Mouse (Mus musculus) kidney, postnatal 0 days (tissue): ENCODE measurements at regions not wholly inside any gene's neighbourhood (a gene's known extent, or its start where the extent isn't known, plus 50 kb on each side); places are given as distances from the start of the nearest gene placed in this dataset.

Experiments used
- ATAC-seq: fragments of 200-750 bp; cut with Nextera tagmentation; replicated peaks from 2 replicates; pipeline ENCODE4 v1.8.0; 2017; ENCODE audit warnings: low read depth, moderate number of reproducible peaks, moderate TSS enrichment, moderate library complexity; ENCODE audit not compliant: low FRiP score
- DNase-seq: peaks from one replicate; pipeline ENCODE4 v3.0.0-alpha.2; 2016; ENCODE audit warnings: low spot score
- H3K27ac ChIP-seq: fragments of 300-500 bp; sonication (generic); 2 replicates; pipeline ENCODE4 v1.5.1; 2014; ENCODE audit warnings: mild to moderate bottlenecking
- H3K27me3 ChIP-seq: fragments of 300-500 bp; sonication (generic); 2 replicates; pipeline ENCODE4 v1.6.1; 2014; ENCODE audit warnings: low read length, mixed read lengths; ENCODE audit not compliant: insufficient read depth
- H3K36me3 ChIP-seq: fragments of 300-500 bp; sonication (generic); 2 replicates; pipeline ENCODE4 v1.6.1; 2014; ENCODE audit warnings: low read length, mixed read lengths; ENCODE audit not compliant: insufficient read depth
- H3K4me1 ChIP-seq: fragments of 300-500 bp; sonication (generic); replicated peaks from 2 replicates; pipeline ENCODE4 v1.6.1; 2014; ENCODE audit warnings: antibody characterized with exemption, low read length, mixed read lengths; ENCODE audit not compliant: insufficient read depth
- H3K4me2 ChIP-seq: fragments of 300-500 bp; sonication (generic); 2 replicates; pipeline ENCODE4 v1.6.1; 2014; ENCODE audit warnings: mild to moderate bottlenecking, low read length, moderate library complexity, mixed read lengths
- H3K4me3 ChIP-seq: fragments of 300-500 bp; sonication (generic); replicated peaks from 2 replicates; pipeline ENCODE4 v1.5.1; 2014; ENCODE audit warnings: low read depth, low read length
- H3K9ac ChIP-seq: fragments of 300-500 bp; sonication (generic); 2 replicates; pipeline ENCODE4 v1.6.1; 2014; ENCODE audit warnings: low read depth, low read length
- H3K9me3 ChIP-seq: fragments of 300-500 bp; sonication (generic); replicated peaks from 2 replicates; pipeline ENCODE4 v1.6.1; 2016; ENCODE audit warnings: low read length, inconsistent platforms, mixed read lengths
- CTCF ChIP-seq: IDR thresholded peaks from 2 replicates; pipeline ENCODE4 v1.5.1; 2016; ENCODE audit warnings: antibody characterized with exemption, low read depth, mild to moderate bottlenecking, moderate library complexity
- WGBS: fragments of 180-500 bp; shearing (Covaris S2); extraction: QIAGEN DNeasy Blood & Tissue Kit; methylation state at CpG from one replicate; pipeline ENCODE4 v1.1.7; 2014; 5-methylcytosine and 5-hydroxymethylcytosine counted together

DNA sequence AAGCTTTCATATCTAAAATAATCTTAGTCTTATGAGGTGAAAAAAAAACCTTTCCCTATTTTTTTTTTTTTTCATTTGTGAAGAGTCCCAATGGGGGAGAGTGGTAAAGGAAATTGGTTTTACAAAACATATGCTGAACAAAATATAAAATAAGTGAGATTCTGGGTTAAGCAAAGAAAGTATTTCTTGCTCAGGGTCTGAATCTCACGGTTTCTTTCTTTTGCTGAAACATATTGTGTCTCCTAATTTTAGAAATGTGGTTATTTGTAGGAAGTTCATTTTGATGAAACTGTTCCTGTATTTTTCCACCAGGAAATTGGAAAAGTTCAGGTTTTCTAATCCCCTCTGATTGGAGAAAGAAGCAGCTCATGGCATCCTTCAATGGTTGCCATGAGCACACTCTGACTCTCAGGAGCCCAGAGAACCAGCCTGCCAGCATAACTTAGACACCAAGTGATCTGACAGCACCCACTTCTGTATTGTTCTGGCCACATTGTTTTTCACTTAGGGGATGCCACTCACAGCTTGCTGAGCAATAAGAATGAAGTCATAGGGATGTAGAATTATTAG, 365.9 kb upstream of the Camk1g start:
- no peaks in the 10 kb centered on the region for H3K9me3 ChIP-seq
- ATAC-seq, result no peak
- H3K27me3 ChIP-seq, result no peaks in the 10 kb centered on the region
- no peak for DNase-seq
- WGBS, result 81% methylated on average over 1 of the region's 1 CpGs
- H3K27ac ChIP-seq, result no peak overlapping the region
- H3K36me3 ChIP-seq, result no peaks in the 10 kb centered on the region
- H3K4me2 ChIP-seq, result no peak overlapping the region
- no peak for TF ChIP-seq CTCF
- H3K4me3 ChIP-seq, result no peak overlapping the region
- H3K4me1 ChIP-seq, result no peaks in the 10 kb centered on the region
- no peak overlapping the region for H3K9ac ChIP-seq

DNA sequence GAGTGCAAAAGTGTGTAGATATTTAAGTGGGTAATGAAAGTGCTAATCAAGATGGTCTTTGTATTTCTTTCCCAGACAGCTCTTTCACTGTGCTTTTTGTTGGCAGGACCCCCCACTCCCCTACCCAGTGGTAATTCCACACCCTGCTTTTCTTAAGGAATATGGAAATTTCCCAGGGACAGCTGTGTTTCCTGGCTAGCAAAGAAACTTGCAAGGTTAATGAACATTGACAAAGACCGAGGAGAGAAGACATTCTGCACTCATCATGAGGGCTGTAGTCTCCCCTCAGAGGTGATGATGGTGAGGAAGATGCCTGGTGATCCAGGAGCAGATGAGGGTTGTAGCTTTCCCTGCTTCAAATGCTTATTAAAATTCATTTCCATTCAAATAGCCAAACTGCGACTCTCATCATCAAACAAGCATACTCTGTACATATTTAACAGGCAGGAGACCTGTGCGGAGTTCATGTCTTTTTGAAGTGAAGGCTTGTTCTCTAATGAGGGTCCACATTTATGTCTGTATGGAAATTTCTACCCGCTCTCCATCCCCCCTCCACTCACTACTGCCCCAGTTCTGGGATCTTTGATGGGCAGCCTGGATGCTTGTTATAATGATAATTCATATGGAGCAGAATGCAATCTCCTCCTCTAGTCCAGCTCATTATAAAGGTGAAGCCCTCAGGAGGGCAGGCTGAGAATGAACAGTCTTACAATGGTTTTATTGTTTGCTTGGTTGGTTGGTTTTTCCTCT, 364.1 kb upstream of the Camk1g start:
- Histone ChIP-seq H3K4me2 (no peak overlapping the region), H3K4me3 (no peak overlapping the region), H3K36me3 (no peaks in the 10 kb centered on the region), H3K27ac (no peak overlapping the region), H3K9me3 (no peaks in the 10 kb centered on the region), H3K27me3 (no peaks in the 10 kb centered on the region), H3K4me1 (no peaks in the 10 kb centered on the region), H3K9ac (no peak overlapping the region)
- 71% methylated on average over 4 of the region's 4 CpGs for WGBS
- no peak for TF ChIP-seq CTCF
- no peak for DNase-seq
- ATAC-seq, result no peak

DNA sequence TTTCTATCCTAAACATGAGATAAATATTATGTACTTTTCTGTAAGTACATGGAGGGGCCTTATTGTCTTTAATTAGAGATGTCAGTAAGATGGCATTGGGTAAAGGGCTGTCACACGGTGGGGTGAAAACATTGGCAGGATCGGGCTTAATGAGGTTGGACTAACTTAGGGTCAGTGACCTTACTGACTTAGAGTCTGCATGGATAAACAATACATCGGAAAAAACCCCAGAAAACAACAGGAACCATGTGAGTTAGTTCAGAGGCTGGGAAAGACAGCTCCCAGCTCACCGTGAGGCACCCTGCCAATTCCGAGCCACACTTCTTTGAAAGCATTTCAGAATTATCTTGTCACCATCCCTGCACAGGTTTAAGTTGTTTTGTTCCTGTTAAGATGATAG, 363.3 kb upstream of the Camk1g start:
- no peaks in the 10 kb centered on the region for H3K9me3 ChIP-seq
- H3K4me3 ChIP-seq, result no peak overlapping the region
- no peaks in the 10 kb centered on the region for H3K4me1 ChIP-seq
- H3K9ac ChIP-seq, result no peak overlapping the region
- no peaks in the 10 kb centered on the region for H3K36me3 ChIP-seq
- no peak overlapping the region for H3K27ac ChIP-seq
- no peak for ATAC-seq
- no peak for TF ChIP-seq CTCF
- no peaks in the 10 kb centered on the region for H3K27me3 ChIP-seq
- DNase-seq, result no peak
- WGBS, result 22% methylated on average over 5 of the region's 5 CpGs
- no peak overlapping the region for H3K4me2 ChIP-seq

DNA sequence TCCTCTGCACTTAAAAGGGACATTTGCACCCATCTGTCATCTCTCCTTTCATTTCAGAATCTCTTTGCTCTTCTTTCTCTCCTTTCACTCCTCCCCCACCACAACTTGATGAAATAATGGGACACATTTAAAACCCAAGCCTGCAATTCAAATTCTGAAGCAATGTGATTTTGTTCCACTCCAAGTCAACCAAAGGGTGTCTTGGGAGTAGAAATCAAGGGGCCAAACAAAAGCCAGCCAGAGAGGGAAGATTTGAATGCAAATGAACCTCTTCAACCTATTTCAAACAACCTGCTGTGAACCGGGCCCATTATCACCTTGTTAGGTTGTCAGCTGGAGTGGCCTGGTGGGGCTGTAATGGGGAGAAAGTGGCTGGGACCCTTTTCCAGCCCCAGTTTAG, 362.0 kb upstream of the Camk1g start:
- ATAC-seq (no peak), DNase-seq (no peak)
- no peaks in the 10 kb centered on the region for H3K27me3 ChIP-seq
- no peak overlapping the region for H3K9ac ChIP-seq
- no peaks in the 10 kb centered on the region for H3K9me3 ChIP-seq
- no peak for TF ChIP-seq CTCF
- no peak overlapping the region for H3K4me2 ChIP-seq
- no peaks in the 10 kb centered on the region for H3K4me1 ChIP-seq
- no peak overlapping the region for H3K27ac ChIP-seq
- WGBS, result 20% methylated on average over 1 of the region's 1 CpGs
- no peak overlapping the region for H3K4me3 ChIP-seq
- H3K36me3 ChIP-seq, result no peaks in the 10 kb centered on the region

DNA sequence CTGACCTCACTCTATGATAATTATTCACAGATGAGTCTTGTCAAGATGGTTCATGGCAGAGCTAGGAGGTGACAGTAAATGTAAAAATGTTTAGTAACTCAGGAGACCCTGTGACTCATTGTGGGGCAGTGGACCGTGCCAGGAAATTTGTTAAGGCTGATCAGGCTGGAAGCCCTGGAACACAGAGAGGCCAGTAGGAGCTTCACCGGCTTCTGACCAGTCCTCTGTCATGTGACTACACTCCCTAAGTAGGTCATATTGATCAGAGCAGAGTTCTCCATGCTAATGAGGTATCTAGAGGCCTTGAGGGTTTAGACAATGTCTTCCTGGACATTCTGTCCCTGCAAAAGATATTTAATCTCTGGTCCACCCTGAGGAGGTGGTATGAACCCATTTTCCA, 351.8 kb upstream of the Camk1g start:
- DNase-seq (no peak), ATAC-seq (no peak; the same call in 1 of the 2 replicates)
- H3K4me3 ChIP-seq, result no peak overlapping the region
- no peaks in the 10 kb centered on the region for H3K9me3 ChIP-seq
- no peaks in the 10 kb centered on the region for H3K4me1 ChIP-seq
- H3K27me3 ChIP-seq, result no peaks in the 10 kb centered on the region
- WGBS, result 52% methylated on average over 2 of the region's 2 CpGs
- H3K27ac ChIP-seq, result no peak overlapping the region
- no peaks in the 10 kb centered on the region for H3K36me3 ChIP-seq
- no peak for TF ChIP-seq CTCF
- no peak overlapping the region for H3K4me2 ChIP-seq
- H3K9ac ChIP-seq, result no peak overlapping the region

DNA sequence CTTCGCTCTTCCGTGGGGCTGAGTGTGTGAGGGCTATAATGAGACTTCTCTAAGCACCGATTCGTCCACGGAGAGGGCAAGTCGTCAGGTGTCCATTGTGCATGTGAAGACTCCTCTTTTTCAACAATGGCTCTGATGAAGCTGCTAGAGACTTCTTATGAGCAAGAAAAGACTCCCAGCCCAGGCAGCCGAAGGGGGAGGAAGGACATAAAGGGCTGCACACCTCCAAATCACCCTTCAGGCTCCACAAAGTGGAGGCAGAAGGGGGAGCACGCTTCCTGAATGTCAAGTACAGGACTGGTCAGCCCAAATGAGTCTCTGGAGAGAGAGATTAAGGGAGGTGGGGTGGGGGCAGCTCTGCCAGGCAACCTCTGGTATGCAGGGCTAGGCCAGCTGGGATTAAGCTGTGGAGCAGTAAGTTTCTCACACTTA, 350.3 kb upstream of the Camk1g start:
- no peak for DNase-seq
- TF ChIP-seq CTCF, result no peak
- WGBS, result 82% methylated on average over 8 of the region's 8 CpGs
- no peak overlapping the region for H3K4me3 ChIP-seq
- H3K27me3 ChIP-seq, result no peaks in the 10 kb centered on the region
- H3K4me2 ChIP-seq, result no peak overlapping the region
- H3K27ac ChIP-seq, result no peak overlapping the region
- H3K36me3 ChIP-seq, result no peaks in the 10 kb centered on the region
- H3K4me1 ChIP-seq, result no peaks in the 10 kb centered on the region
- ATAC-seq, result no peak
- no peak overlapping the region for H3K9ac ChIP-seq
- no peaks in the 10 kb centered on the region for H3K9me3 ChIP-seq
